Mouse (Mus musculus) left cerebral cortex, postnatal 14 days (tissue): ENCODE results near the gene Chmp4b. TPM values are rescaled to one million over a fixed set of nuclear protein-coding genes. Genes with fewer than 3 reads are reported as not detected.
A peak's percentile ranks its signal among the peaks of the same experiment; 100 is the strongest.

Experiments used
- DNase-seq, 2 experiments: peaks; one replicate each; pipeline ENCODE4 v3.0.0; 2021 to 2022; ENCODE audit warnings: low spot score in 2 of 2, mixed read lengths in 1 of 2
- intact Hi-C: fragments of 180-260 bp; cut with DNase I; formaldehyde crosslinking; loops from one replicate; pipeline ENCODE4 v1.15.1; 2025
- total RNA-seq, 2 experiments: library from RNA; stranded (reverse); gene quantifications; 2 replicates each; pipeline ENCODE4 v1.2.3; 2021

The Chmp4b gene
- total RNA-seq, 2 experiments from 2014 or later, result 207 to 208 TPM

DNA sequence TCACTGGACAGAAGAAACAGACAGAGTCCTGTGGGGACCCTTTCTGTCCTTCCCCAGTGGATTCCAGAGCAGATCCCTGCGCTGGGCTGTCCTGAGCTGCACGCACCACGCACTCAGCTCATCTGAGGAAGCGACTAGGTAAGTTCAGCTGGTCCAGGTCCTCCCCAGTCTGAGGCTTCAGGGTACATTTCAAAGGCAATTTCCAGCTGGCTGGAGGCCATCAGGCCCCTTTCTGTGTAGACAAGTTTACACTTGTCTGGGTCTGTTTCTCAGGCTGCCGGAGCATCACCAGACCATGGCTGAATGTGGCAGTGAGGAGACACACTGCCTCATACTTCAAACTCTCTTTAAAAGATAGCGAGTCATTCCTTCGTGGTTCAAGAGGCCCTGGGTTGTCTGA is 55.8 kb downstream of the Chmp4b start:
- no peak for DNase-seq
- intact Hi-C loops, result no loop called here

DNA sequence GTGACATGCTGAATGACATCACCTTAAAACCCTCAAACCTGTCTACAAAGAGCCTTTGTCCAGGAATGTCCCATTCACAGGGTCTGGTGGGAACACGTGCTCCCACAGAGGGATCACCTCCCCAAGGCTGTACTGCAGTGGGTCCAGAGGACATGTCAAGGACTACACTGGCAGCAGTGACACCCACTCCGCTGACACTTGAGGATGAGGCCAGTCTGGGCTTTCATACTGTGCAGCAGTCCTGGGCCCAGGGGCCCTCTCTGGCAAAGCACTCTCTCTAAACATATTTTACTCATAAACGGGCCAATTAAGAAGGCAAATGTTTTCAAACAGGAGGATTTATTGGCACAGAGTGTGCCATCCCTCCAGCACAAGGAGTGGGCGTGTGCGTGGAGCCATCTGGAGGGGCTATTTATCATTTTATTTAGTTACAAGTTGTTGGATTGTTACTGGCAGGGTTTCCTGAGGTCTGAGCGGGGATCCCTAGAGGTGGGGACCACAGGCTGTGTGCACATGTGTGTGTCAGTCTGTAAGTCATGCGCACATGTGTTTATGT is 56.4 kb downstream of the Chmp4b start:
- peak in 1 of 2 experiments; percentile 22 for DNase-seq
- intact Hi-C loops, result no loop called here

DNA sequence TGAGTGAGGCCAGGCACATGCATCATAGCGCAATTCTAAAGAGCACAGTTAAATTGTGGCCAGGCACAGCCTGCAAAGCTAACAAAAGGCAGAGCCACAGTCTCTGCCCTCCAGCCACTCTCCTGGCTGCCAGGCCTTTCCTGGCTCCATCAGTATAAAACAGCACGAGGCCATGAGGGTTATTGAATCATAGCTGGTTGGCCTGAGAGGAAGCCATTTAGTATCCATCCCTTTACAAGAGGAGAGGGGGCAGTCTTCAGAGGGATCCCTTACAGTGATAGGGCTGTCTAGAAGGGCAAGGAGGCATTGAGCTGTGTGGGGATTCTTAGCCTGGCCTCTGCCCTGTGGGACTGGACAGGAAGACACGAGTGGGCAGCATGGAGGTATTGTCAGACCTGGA is 60.2 kb downstream of the Chmp4b start:
- intact Hi-C loops, result no loop called here
- no peak for DNase-seq

DNA sequence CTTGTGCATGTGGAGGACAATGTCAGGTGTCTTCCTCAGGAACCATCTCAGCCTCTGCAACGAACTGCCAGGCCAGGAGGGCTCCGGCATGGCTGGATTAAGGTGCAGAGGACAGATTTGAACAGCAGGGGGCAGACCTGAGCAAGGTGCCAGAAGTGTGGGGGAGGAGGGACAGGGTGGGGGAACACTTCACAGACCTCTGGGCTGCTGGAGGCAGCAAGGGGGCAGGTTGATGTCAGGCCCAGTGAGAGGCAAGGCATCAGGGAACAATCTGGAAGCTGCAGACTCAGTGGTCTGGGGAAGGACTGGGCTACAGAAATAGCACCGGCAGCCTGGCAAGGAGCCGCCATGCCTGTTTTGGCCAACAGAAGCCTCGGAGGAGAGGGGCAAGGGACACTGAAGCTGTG is 60.8 kb downstream of the Chmp4b start:
- intact Hi-C loops, result no loop called here
- DNase-seq, result peak; percentile 30 to 39

DNA sequence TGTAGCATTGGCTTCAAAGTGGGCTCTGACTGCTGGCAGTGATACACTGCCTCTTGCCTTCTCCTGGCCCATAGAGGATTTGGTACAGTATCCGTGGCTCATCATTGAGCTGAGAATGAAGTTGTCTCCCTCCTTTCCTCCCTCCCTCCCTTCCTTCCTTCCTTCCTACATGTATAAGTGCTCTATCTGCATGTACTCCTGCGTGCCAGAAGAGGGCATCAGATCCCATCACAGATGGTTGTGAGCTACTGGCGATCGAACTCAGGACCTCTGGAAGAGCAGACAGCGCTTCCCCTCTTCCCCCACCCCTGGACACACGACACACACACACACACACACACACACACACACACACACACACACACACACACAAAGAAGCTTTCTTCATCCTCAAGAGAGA is 61.6 kb downstream of the Chmp4b start:
- intact Hi-C loops, result no loop called here
- no peak for DNase-seq

DNA sequence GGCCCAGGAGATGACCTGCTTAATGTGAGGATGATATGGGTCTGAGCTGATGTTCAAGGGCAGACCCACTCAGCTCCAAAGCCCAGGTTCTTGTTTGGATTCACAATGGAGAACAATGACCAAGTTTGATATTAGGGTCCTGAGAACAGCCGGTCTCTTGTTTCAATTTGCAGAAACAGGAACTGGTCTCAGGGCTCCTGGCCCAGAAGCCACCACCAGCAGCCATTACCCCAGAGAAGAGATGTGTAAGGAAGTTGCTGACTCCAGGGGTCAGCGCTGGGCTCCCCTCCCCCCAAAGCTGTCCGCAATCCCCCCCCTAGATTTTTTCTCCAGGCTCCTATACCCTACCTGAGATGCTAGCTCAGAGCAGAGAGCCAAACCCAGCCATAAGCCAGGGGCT is 62.5 kb downstream of the Chmp4b start:
- intact Hi-C loops, result no loop called here

DNA sequence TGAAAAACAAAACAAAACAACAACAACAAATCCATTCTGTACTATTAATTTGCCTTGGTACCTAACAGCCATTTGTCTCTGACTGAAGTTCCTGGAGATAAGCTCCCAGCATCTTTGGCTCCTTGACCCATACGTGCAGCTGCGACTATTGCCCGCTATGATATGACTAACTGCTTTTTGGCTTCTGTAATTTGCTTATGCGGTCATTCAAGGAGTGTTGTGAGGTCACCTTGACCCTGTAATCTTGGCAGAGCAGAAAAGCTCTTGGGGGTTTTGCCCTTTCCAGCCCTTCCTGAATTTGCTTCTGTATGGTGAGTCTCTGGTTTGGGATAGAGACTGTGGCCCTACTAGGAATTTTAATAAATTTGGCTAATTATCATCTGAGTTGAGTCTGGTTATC is 65.1 kb downstream of the Chmp4b start:
- intact Hi-C loops, result no loop called here
- no peak for DNase-seq

More for the DNA sequence above, 62.5 kb downstream of the Chmp4b start:
- DNase-seq, result no peak

DNA sequence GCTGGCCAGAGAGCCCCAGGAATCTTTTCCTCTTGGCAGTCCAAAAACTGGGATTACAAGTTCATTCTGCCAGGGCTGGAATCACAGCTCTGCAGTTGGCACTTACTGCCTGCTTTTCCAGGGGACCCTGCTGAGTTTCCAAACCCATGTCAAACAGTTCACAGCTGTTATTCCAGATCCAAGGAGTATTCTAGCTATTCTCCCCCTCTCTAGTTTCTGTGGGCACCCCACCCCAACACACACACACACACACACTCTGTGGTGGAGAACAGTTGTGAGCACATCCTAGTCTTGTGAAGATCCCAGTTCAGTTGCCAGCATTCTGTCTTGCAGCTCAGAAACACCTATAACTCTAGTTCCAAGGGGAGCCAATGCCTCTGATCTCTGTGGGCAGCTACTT is 65.6 kb downstream of the Chmp4b start:
- intact Hi-C loops, result no loop called here
- no peak for DNase-seq

DNA sequence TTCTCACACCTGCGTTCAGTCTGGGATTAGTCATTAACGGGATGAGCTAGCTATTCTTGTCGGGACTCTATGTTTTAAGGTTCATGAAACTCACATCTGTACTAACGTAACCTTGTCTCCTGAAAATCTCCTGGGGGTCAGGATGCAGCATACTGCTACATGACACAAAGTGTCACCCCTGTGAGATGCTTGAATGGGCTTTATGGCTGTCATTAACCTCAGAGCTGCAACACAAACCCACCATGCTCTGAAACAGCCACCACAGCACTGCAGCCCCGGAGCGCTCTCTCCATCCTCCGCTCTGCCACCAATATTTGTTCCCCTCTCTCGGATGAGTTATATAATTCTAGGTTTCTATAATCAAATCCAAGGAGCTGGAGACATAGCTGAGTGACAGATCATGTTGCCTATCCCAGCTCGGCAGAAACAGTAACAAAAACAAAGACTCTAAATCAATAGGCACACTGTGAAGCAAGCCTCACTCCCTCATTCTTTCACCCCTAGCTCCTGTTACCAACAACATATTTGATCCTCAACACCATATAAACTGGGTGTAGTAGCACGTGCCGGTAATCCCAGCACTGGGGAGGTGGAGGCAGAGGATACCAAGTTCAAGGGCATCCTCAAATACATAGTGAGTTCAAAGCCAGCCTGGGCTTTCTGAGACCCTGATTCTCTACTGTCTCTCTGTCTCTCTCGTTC is 67.5 kb downstream of the Chmp4b start:
- no peak for DNase-seq
- intact Hi-C loops, result no loop called here

DNA sequence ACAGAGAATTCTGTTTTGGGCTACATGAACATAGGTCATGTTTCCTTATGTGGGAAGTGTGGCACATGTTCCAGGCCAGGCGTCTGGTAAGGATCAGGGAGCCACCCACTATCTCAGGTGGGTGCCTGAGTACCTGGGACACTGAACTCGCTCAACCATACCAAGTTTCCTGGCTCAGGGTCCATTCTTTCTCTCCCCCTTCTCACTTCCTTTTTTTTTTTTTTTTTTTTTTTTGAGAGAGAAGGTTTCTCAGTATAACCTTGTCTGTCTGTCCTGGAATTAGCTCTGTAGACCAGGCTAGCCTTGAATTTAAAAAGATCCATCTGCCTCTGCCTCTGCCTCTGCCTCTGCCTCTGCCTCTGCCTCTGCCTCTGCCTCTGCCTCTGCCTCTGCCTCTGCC is 68.8 kb downstream of the Chmp4b start:
- intact Hi-C loops, result loop anchor here (5.0 kb wide), 1 partner anchor 37 kb away; no protein-coding TSS in a partner anchor
- no peak for DNase-seq

DNA sequence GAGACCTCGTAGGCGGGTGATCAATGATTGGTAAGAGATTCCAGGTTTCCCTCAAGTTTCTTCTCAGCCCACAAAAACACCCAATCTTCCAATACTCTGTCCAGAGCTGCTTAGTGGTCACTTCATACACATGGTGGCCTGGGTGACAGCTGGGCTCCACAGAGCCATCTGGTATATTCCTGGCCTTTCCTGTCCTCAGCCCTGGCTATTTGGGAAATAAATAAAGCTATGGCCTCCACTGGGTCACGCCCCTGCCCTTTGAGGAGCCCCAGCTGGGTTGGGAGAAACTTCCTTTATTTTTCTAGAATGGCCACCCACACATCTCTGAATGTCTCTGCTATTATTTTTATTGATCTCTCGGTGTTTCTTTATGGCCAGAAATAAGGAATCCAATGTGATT is 72.0 kb downstream of the Chmp4b start:
- intact Hi-C loops, result loop anchor here (5.0 kb wide), 1 partner anchor 34 kb away; no protein-coding TSS in a partner anchor

DNA sequence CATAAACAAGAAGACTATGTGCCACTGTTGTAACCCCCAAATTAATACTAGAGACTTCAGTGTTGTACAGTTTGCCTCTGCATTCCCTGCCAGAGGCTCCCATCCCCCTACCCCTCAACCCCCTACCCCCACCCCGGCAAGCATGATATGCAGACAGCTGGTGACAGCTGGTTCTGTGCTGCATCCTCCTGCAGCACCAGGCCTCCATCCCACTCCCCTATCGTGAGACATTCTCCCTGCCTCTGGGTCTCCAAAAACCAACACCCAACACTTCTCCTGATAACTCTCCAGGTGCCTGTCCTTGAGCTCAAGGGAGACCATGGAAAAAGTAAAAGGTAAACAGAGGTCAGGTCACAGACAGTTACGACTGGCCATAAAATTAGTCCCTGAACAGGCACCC is 78.2 kb downstream of the Chmp4b start:
- intact Hi-C loops, result no loop called here
- DNase-seq, result no peak

More for the DNA sequence above, 72.0 kb downstream of the Chmp4b start:
- no peak for DNase-seq

DNA sequence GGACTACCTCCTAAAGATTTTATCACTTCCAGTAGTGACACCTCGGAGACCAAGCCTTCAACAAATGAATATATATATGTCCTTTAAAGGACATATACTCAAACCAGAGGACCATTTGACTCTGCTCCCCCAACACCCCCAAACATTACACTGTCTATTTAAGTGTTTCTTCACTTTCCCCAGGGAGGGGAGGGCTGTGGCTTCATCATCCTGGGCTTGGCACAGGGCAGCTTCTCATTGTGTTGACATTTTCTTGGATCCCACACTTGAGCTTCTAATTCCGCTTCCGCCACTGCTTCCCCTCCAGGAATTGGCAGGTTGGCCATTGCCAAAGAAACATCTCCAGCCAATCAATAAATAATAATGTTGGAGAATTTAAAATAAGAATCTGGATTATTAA is 79.3 kb downstream of the Chmp4b start:
- intact Hi-C loops, result no loop called here
- DNase-seq, result no peak

DNA sequence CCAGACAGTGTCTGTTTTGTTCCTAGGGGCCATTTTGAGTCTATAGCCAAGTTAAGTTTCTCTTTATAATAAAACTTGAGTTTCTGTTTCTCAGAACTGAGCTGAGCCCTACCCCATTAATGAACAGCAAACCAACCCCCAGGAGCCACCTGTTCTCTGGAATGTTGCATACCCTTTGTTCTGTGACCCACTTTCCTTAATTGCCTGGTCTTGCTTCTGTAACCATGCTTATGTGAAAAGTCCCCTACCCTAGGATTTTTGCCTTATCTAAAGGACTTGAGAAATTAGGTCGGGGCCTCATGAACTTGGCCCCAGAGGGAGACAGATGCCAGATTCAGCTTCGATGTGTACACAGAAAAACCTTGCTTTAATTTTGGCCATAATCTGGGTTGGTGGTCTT is 80.4 kb downstream of the Chmp4b start:
- DNase-seq, result no peak
- intact Hi-C loops, result no loop called here

DNA sequence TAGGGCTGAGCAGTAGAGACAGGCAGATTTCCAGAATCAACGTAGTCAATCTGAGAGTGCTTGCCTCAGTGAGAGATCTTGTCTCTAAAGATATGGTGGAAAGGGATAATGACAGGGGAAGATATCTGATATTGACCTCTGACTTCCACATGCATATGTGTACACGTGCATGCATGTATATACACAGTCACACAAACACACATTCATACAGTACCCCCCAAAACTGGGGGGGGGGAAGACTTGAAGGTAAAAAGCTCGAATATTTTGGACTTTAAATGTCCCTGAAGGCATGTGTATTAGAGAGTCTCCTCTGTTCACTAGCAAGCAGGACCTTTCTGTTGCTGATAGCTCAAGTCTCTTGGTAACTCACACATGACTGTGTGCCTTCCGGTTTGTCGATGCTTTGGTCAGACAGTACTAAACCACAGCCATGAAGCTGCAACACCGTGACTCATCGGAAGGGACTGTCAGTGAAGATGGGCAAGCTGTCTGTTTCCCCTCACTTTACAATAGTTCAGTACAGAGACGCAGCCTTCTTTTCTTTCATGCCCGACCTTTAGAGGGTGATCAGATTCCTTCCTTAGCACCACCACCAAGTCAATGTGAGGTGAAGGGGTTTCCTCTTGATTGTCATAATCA is 81.1 kb downstream of the Chmp4b start:
- intact Hi-C loops, result no loop called here
- no peak for DNase-seq

DNA sequence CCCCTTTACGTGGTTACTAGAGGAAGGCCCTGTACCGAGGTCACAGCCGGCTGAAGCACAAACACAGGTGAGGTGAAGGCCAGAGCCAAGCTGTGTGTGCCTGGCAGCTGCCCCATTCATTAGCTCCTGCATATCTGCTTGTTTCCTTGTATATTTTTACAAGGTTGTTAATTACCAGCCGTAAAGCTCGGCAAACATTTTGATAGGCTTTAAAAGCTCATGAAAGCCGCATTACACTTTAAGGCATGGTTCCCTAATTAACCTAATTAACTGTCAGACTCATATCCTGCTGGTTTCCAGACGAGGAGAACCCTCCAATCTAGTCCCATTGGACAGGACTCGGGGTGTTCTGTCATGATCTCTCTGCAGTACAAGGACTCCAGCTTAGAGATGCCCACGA is 83.5 kb downstream of the Chmp4b start:
- no peak for DNase-seq
- intact Hi-C loops, result no loop called here

DNA sequence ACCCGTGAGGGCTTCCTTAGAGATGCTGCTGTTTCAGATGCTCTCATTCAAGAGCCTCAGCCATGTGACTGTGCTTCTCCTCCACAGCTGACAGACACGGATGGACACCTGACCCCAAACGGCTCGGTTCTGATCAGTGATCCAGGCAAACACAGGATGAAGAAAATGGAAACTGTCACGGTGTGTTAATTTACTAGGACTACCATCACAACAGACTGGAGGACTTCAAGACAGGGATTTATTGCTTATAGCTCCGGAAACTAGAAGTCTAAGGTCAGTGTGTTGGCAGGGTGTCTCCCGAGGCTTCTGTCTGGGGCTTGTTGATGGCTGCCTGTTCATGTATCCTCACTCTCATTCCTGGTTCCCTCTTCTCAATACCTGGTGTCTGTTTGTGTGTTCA is 83.9 kb downstream of the Chmp4b start:
- intact Hi-C loops, result no loop called here
- no peak for DNase-seq

DNA sequence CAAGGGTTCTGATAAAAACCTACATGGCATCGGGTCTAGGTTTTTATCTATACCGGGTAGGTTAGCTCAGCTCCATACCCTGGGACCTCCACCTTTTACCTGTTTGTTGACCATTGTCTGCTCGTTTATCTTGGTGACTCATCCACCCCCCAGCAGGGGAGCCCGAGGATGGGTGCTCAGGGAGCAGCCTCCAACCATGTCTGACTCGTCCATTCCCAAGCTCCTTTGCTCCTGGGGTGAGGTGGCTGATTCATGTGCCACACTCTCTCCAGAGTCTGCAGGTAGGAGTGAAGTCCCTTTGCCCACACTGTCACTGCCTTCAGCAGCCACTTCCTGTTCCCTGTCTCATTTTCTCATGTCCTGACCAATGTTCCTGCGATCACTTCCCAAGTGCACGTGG is 84.5 kb downstream of the Chmp4b start:
- DNase-seq, result no peak
- intact Hi-C loops, result no loop called here

DNA sequence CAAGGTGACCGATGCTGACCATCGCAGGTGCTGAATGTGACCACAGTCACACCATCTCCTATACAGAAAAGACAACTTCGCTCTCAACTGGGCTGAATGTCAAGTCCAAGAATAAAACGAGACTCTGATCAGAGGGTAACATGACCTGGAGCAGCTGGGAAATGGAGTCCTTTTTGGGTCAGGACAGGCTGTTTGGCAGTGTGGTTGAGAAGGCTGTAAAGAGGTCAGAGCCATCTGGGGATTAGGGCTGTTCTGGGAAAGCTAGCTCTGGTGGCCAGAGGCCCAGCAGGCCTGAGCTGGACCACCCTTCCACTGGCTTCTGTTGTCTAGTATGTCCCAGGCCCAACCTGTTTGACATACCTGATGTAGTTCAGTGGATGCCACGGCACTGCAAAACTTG is 87.1 kb downstream of the Chmp4b start:
- intact Hi-C loops, result no loop called here
- DNase-seq, result no peak

DNA sequence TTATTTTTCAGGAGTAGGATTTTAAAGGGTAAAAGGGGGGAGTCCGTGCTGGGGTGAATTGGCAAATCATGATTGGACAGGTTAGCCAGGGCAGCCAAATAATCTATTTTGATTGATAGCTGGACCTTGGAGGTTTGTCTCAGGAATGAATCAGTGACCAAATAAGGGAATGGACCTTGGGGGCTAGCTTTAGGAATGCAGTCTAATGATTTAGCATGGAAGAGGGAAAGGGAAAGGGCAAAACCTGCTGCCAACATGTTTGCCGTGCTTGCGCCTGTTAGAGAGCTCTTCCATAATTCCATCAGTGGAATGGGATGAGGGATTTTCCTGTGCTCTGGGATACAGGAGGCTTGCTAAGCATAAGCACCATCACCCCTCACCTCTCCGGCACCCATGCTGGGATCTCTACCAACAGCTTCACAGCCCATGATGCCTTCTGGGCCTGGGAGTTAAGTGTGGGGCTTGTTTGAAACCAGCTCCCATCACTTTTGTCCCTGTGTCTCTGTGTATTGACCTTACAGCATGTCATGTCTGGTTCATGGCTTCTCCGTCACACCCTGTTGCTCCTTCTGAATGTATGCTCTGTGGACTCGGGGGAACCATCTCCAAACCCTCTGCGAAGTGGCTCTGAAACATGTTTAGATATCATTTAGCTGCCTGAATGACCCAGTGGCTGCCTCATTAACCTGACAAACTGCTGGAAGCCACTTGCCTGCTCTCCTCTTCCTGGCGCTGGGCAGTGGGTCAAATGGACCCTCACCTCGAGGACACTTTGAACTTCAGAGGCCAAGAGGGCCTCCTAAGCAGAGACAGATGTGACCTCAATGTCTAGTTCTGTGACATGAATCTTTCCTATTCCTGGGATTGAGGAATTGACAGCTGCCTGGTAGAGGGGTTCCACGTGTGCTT is 91.7 kb downstream of the Chmp4b start:
- intact Hi-C loops, result no loop called here
- DNase-seq, result no peak
